Mouse (Mus musculus): ENCODE measurements at regions not wholly inside any gene's neighbourhood (a gene's known extent, or its start where the extent isn't known, plus 50 kb on each side); places are given as distances from the start of the nearest gene placed in this dataset.

- no peak for DNase-seq (ENCODE audit: low read depth, low spot score)
These were observed 137.2 kb downstream of the Gm815 start for GRCm38 (mm10) chr19:27022917-27023316.

GRCm38 (mm10) chr19:27028834-27029233 is 143.2 kb downstream of the Gm815 start:
- DNase-seq (ENCODE audit: low read depth, low spot score) = no peak

- no peak for DNase-seq (ENCODE audit: low read depth, low spot score)
These were observed 145.5 kb downstream of the Gm815 start for GRCm38 (mm10) chr19:27031030-27031700.

- DNase-seq (ENCODE audit: low read depth, low spot score) = no peak
These were observed 146.9 kb downstream of the Gm815 start for GRCm38 (mm10) chr19:27032621-27033020.

GRCm38 (mm10) chr19:27038298-27038697 is 152.6 kb downstream of the Gm815 start:
- DNase-seq (ENCODE audit: low read depth, low spot score) = no peak

GRCm38 (mm10) chr19:27040321-27041025 is 154.8 kb downstream of the Gm815 start:
- DNase-seq (ENCODE audit: low read depth, low spot score) = no peak

- DNase-seq (ENCODE audit: low read depth, low spot score) = peak; percentile 86
These were observed 149.7 kb upstream of the Vldlr start for GRCm38 (mm10) chr19:27066449-27067181.

- DNase-seq (ENCODE audit: low read depth, low spot score) = no peak
These were observed 143.0 kb upstream of the Vldlr start for GRCm38 (mm10) chr19:27073281-27073680.

- no peak for DNase-seq (ENCODE audit: low read depth, low spot score)
These were observed 141.3 kb upstream of the Vldlr start for GRCm38 (mm10) chr19:27075019-27075418.

- DNase-seq (ENCODE audit: low read depth, low spot score) = peak; percentile 56
These were observed 139.3 kb upstream of the Vldlr start for GRCm38 (mm10) chr19:27076920-27077512.

- DNase-seq (ENCODE audit: low read depth, low spot score) = no peak
These were observed 128.9 kb upstream of the Vldlr start for GRCm38 (mm10) chr19:27087344-27087743.

- DNase-seq (ENCODE audit: low read depth, low spot score) = no peak
These were observed 128.5 kb upstream of the Vldlr start for GRCm38 (mm10) chr19:27087833-27088232.

GRCm38 (mm10) chr19:27089099-27089498 is 127.2 kb upstream of the Vldlr start:
- no peak for DNase-seq (ENCODE audit: low read depth, low spot score)

GRCm38 (mm10) chr19:27091603-27092002 is 124.7 kb upstream of the Vldlr start:
- DNase-seq (ENCODE audit: low read depth, low spot score) = no peak

- DNase-seq (ENCODE audit: low read depth, low spot score) = no peak
These were observed 121.4 kb upstream of the Vldlr start for GRCm38 (mm10) chr19:27094777-27095478.

GRCm38 (mm10) chr19:27099921-27100320 is 116.4 kb upstream of the Vldlr start:
- DNase-seq (ENCODE audit: low read depth, low spot score) = no peak

- DNase-seq (ENCODE audit: low read depth, low spot score) = no peak
These were observed 105.8 kb upstream of the Vldlr start for GRCm38 (mm10) chr19:27110437-27110836.

- no peak for DNase-seq (ENCODE audit: low read depth, low spot score)
These were observed 95.4 kb upstream of the Vldlr start for GRCm38 (mm10) chr19:27120876-27121275.

- no peak for DNase-seq (ENCODE audit: low read depth, low spot score)
These were observed 93.9 kb upstream of the Vldlr start for GRCm38 (mm10) chr19:27122348-27122747.

GRCm38 (mm10) chr19:27123334-27123733 is 93.0 kb upstream of the Vldlr start:
- peak; percentile 78 for DNase-seq (ENCODE audit: low read depth, low spot score)

GRCm38 (mm10) chr19:27123806-27124469 is 92.3 kb upstream of the Vldlr start:
- peak; percentile 29 for DNase-seq (ENCODE audit: low read depth, low spot score)

Measured in telencephalon, adult 2 months (tissue).